Comparison of ENCODE assay signal across 24 mouse cellular contexts in the genomic region with DNA sequence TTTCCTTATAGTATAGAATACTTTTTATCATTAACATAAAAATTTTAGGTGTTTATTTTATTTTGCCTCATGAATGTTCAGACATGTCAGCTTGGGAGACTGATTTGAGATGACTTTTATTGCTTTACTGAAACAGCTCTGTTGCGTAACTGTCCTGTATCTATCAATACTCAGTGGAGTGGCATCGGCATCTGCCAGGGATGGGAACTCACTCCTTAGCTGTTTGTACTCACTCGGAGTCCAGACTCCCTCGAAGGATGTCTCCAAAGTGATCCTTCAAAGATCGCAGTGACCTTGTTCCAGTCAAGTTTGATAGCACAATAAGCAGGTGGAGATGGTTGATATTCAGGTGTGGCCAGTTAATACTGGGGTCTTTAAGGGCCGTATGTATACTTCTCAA.
"Had no signal": no experiment of that assay in that cellular context is flagged by ENCODE, and none has a peak within 500 bp of the region (broad histone marks: within the 10 kb centered on the region; RNA-seq: fewer than 3 reads in every experiment).

No protein-coding gene starts in this region.

- H3K27me3 ChIP-seq: hindbrain, embryonic 12.5 days; limb, embryonic 12.5 days; liver, embryonic 13.5 days; liver, embryonic 15.5 days had no signal

- H3K9ac ChIP-seq: hindbrain, embryonic 12.5 days; hindbrain, embryonic 14.5 days; limb, embryonic 12.5 days; liver, embryonic 13.5 days; liver, embryonic 15.5 days had no signal

- H3K9me3 ChIP-seq: hindbrain, embryonic 10.5 days; hindbrain, embryonic 12.5 days; limb, embryonic 10.5 days; limb, embryonic 12.5 days; liver, embryonic 13.5 days; liver, embryonic 15.5 days had no signal

- H3K4me1 ChIP-seq: hindbrain, embryonic 10.5 days; hindbrain, embryonic 12.5 days; limb, embryonic 10.5 days; limb, embryonic 12.5 days; liver, embryonic 13.5 days; liver, embryonic 15.5 days had no signal

- H3K36me3 ChIP-seq: hindbrain, embryonic 12.5 days; liver, embryonic 13.5 days; liver, embryonic 15.5 days had no signal

- H3K4me2 ChIP-seq: heart, embryonic 11.5 days; hindbrain, embryonic 12.5 days; hindbrain, embryonic 14.5 days; limb, embryonic 12.5 days; liver, embryonic 13.5 days; liver, embryonic 15.5 days had no signal

- H3K4me3 ChIP-seq: gastrocnemius, adult 2 months; heart, adult 2 months; hindbrain, embryonic 10.5 days; hindbrain, embryonic 12.5 days; left cerebral cortex, adult 2 months; limb, embryonic 10.5 days; limb, embryonic 12.5 days; liver, embryonic 13.5 days; liver, embryonic 15.5 days had no signal

- H3K27ac ChIP-seq: gastrocnemius, adult 2 months; heart, adult 2 months; hindbrain, embryonic 10.5 days; hindbrain, embryonic 12.5 days; hindbrain, embryonic 14.5 days; left cerebral cortex, adult 2 months; limb, embryonic 10.5 days; limb, embryonic 12.5 days; liver, embryonic 13.5 days; liver, embryonic 15.5 days had no signal

- DNase-seq: gastrocnemius, adult 2 months; gastrocnemius, postnatal 10 days; gastrocnemius, postnatal 25 days; heart, adult 2 months; heart, postnatal 10 days; heart, postnatal 4 days; kidney, adult 18-20 months; kidney, adult 8-10 months; kidney, postnatal 10 days; kidney, postnatal 25 days; kidney, postnatal 4 days; liver; liver, embryonic 13.5 days had no signal

- ATAC-seq: hindbrain, embryonic 16.5 days; inflammation-experienced regulatory T-cells, adult 6 months; intestine, embryonic 16.5 days had no signal
